Mouse (Mus musculus): Measurements from ENCODE around the gene Arf6. TPM values are rescaled to one million over a fixed set of nuclear protein-coding genes. Genes with fewer than 3 reads are reported as not detected.

The Arf6 gene
- polyA plus RNA-seq, 1 experiment from 2014 or later, result 33.8 TPM

GRCm38 (mm10) chr12:69422827-69423537, 51.0 kb downstream of the Arf6 start:
- 42% methylated on average over 20 of the region's 20 CpGs for WGBS (ENCODE audit: insufficient replicate concordance)
- TF ChIP-seq CTCF (IDR thresholded peaks at IDR 0.05; ENCODE audit: low read depth) (no peak), EP300 (IDR thresholded peaks at IDR 0.05; ENCODE audit: low read depth) (no peak)
- Histone ChIP-seq H3K9me3 (ENCODE audit: low read length) (no peaks in the 10 kb centered on the region), H3K4me1 (ENCODE audit: insufficient read depth) (peaks cover 8% of the 10 kb centered on the region; the same call in 1 of the 2 replicates), H3K4me3 (ENCODE audit: low read depth, low read length) (no peak overlapping the region), H3K9ac (replicated peaks) (no peak overlapping the region), H3K4me2 (ENCODE audit: low read depth, low read length) (peak overlapping the region; percentile 36), H3K36me3 (replicated peaks; ENCODE audit: insufficient read depth, low read length) (no peaks in the 10 kb centered on the region), H3K27me3 (ENCODE audit: insufficient read depth, low read length) (no peaks in the 10 kb centered on the region), H3K27ac (ENCODE audit: low read depth) (0 out of 2 replicates have a peak overlapping the region, but pooled peaks have one; percentile 26)
- DNase-seq (peak; percentile 42), ATAC-seq (peak; percentile 65)

Small RNA genes within 50 kb of the gene (microRNA-seq; reads per million reads assigned to microRNA genes)
- gene Gm47299 (not detected), gene Gm47305 (not detected)

Other genes with a start within 250 kb of the Arf6 start
- gene Rps29, start 213.0 kb upstream of the Arf6 start, polyA plus RNA-seq (2015; fragmentation: Nextera tagmentation; extraction: Ambion mirVana), result 1,274 and 1,279 TPM in 2 replicates
- 8.8 and 9.6 TPM in 2 replicates for gene Lrr1, start 203.3 kb upstream of the Arf6 start, polyA plus RNA-seq (2015; fragmentation: Nextera tagmentation; extraction: Ambion mirVana)
- gene Rpl36al, start 188.1 kb upstream of the Arf6 start, polyA plus RNA-seq (2015; fragmentation: Nextera tagmentation; extraction: Ambion mirVana), result 543 and 555 TPM in 2 replicates
- 23.1 and 25.0 TPM in 2 replicates for gene Mgat2, start 188.0 kb upstream of the Arf6 start, polyA plus RNA-seq (2015; fragmentation: Nextera tagmentation; extraction: Ambion mirVana)
- 9.1 and 10.2 TPM in 2 replicates for gene Gm49383, start 175.0 kb upstream of the Arf6 start, polyA plus RNA-seq (2015; fragmentation: Nextera tagmentation; extraction: Ambion mirVana)
- gene Dnaaf2, start 173.7 kb upstream of the Arf6 start, polyA plus RNA-seq (2015; fragmentation: Nextera tagmentation; extraction: Ambion mirVana), result 2.9 and 3.0 TPM in 2 replicates
- gene Gm49384, start 167.9 kb upstream of the Arf6 start, polyA plus RNA-seq (2015; fragmentation: Nextera tagmentation; extraction: Ambion mirVana), result 8.3 and 9.5 TPM in 2 replicates
- gene Pole2, start 144.0 kb upstream of the Arf6 start, polyA plus RNA-seq (2015; fragmentation: Nextera tagmentation; extraction: Ambion mirVana), result 8.0 and 9.3 TPM in 2 replicates
- 5.9 and 6.1 TPM in 2 replicates for gene Klhdc1, start 131.0 kb upstream of the Arf6 start, polyA plus RNA-seq (2015; fragmentation: Nextera tagmentation; extraction: Ambion mirVana)
- 54.2 and 59.3 TPM in 2 replicates for gene Klhdc2, start 75.5 kb upstream of the Arf6 start, polyA plus RNA-seq (2015; fragmentation: Nextera tagmentation; extraction: Ambion mirVana)
- 28.3 and 29.7 TPM in 2 replicates for gene Nemf, start 15.0 kb upstream of the Arf6 start, polyA plus RNA-seq (2015; fragmentation: Nextera tagmentation; extraction: Ambion mirVana)
- gene Gm9887, start 308 bp downstream of the Arf6 start, polyA plus RNA-seq (2015; fragmentation: Nextera tagmentation; extraction: Ambion mirVana), result 1.00 and 1.3 TPM in 2 replicates
- gene Vcpkmt, start 210.9 kb downstream of the Arf6 start, polyA plus RNA-seq (2015; fragmentation: Nextera tagmentation; extraction: Ambion mirVana), result 7.0 and 9.1 TPM in 2 replicates

Measured in liver, postnatal 0 days (tissue).